Mouse (Mus musculus) lung, postnatal 0 days (tissue): ENCODE measurements around the gene Dnajc8.

ENCODE experiments used
- CTCF ChIP-seq: IDR thresholded peaks from 2 replicates; pipeline ENCODE4 v1.5.1; 2016; ENCODE audit warnings: antibody characterized with exemption, mild to moderate bottlenecking
- EP300 ChIP-seq: IDR thresholded peaks from 2 replicates; pipeline ENCODE4 v1.6.1; 2016; ENCODE audit warnings: antibody characterized with exemption, mild to moderate bottlenecking, control low read depth

DNA sequence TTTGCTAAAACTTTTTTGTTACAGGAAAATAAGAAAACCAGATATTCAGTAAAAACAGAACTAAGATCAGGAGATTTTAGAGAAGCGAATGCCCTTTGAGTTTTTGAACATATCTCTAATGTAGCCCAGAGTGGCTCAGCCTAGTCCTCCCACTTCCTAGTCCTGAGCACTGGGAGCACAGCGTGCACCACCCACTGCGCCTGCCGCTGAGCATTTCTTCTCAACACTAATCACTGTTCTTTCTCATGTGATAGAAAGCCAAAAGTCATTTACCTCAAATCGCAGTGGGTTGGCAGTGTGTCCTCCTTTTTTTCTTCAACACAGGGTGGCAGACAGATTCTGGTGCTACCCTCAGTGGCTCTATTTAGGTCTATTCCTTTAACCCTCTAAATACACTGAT is 4.1 kb downstream of the Dnajc8 start:
- TF ChIP-seq CTCF (no peak), EP300 (no peak)
